Comparison of ENCODE assay signal across 8 mouse cellular contexts in the genomic region with DNA sequence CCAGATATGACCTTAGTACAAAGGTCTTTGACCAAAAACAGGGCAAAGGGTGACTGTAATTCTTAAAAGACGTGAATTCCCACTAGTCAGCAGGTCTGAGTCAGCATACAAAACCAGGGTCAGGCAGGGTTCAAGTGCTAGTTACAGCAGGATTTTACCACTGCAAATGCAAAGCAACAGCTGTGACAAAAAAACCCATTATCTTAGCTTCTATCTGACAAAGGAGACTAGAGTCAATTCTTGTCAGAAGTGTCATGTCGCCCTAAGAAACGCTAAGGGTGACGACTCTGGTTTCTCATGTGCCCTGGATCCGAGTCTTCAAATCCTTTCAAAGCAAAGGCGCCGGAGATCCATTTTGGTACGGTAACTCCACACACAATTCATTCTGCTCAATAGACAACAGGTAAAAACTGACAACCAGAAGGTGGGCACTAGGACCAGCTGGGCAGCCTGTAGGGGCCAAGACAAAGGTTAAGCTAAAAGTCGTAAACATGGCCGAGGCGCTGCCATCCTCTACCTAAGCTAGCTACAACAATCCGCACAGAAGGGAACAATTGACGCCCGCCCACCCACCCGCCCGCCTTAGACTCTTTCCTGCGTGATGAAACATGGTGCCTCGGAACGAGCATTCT. TPM values are rescaled to one million over a fixed set of nuclear protein-coding genes. Genes with fewer than 3 reads are reported as not detected.
DNase-seq lines count a peak whose midpoint lies in the region; ATAC-seq lines count a peak whose summit lies in the region.

No protein-coding gene starts in this region.

- peak overlapping the region; percentile 94 for H3K27ac ChIP-seq in hindbrain, embryonic 16.5 days (ENCODE audit: low read depth, low read length)
- peak overlapping the region; percentile 98 for H3K27ac ChIP-seq in liver, embryonic 13.5 days

- H3K4me1 ChIP-seq in hindbrain, embryonic 16.5 days (ENCODE audit: control insufficient read depth, insufficient read depth, low read depth, low read length): peaks cover 19% of the 10 kb centered on the region
- H3K4me1 ChIP-seq in liver, embryonic 13.5 days (replicated peaks): peaks cover 64% of the 10 kb centered on the region

- no peak for ATAC-seq in hindbrain, embryonic 16.5 days
- ATAC-seq in liver, embryonic 13.5 days (ENCODE audit: low read depth): no peak

- peak overlapping the region; percentile 95 for H3K9ac ChIP-seq in hindbrain, embryonic 16.5 days (ENCODE audit: low read depth, low read length)
- H3K9ac ChIP-seq in liver, embryonic 13.5 days: peak overlapping the region; percentile 100

- no peaks in the 10 kb centered on the region for H3K27me3 ChIP-seq in hindbrain, embryonic 16.5 days (replicated peaks; ENCODE audit: control insufficient read depth, insufficient read depth, low read length)
- peaks cover 25% of the 10 kb centered on the region for H3K27me3 ChIP-seq in liver, embryonic 13.5 days

- H3K9me3 ChIP-seq in hindbrain, embryonic 16.5 days (ENCODE audit: control insufficient read depth, low read length): no peaks in the 10 kb centered on the region
- H3K9me3 ChIP-seq in liver, embryonic 13.5 days (replicated peaks): no peaks in the 10 kb centered on the region

- peaks cover 13% of the 10 kb centered on the region for H3K36me3 ChIP-seq in hindbrain, embryonic 16.5 days (ENCODE audit: control insufficient read depth, insufficient read depth, low read length)
- H3K36me3 ChIP-seq in liver, embryonic 13.5 days: peaks cover 25% of the 10 kb centered on the region

- H3K4me3 ChIP-seq in hindbrain, embryonic 16.5 days (ENCODE audit: low read length): peak overlapping the region; percentile 95
- H3K4me3 ChIP-seq in liver, embryonic 13.5 days (replicated peaks): peak overlapping the region; percentile 98

- under 1% methylated on average over 19 of the region's 19 CpGs for WGBS in hindbrain, embryonic 16.5 days
- 2% methylated on average over 19 of the region's 19 CpGs for WGBS in liver, embryonic 13.5 days (ENCODE audit: insufficient replicate concordance)

- DNase-seq in adrenal gland, postnatal 10 days: peak; percentile 66
- DNase-seq in adrenal gland, postnatal 25 days: no peak
- peak; percentile 66 for DNase-seq in 416B (ENCODE audit: low read depth)
- DNase-seq in cerebellum, postnatal 36 days: peak; percentile 54 to 58
- peak; percentile 39 for DNase-seq in liver, embryonic 13.5 days
- peak; percentile 48 to 58 for DNase-seq in spleen, postnatal 10 days (ENCODE audit: low spot score in 2 of 2)
- DNase-seq in layer of hippocampus, postnatal 14 days (ENCODE audit: low spot score in 2 of 2): no peak

- H3K4me2 ChIP-seq in hindbrain, embryonic 16.5 days (ENCODE audit: low read length): peak overlapping the region; percentile 79
- H3K4me2 ChIP-seq in liver, embryonic 13.5 days: peak overlapping the region; percentile 77

RNA-seq across cellular contexts. Expression of a gene that starts 0.7 kb away (rescaled TPM):
- total RNA-seq in adrenal gland, postnatal 10 days (2021): 100 to 1,000 TPM; 360 to 448 TPM
- total RNA-seq in adrenal gland, postnatal 25 days (2021): 376 and 405 TPM in 2 replicates
- polyA plus RNA-seq in hindbrain, embryonic 16.5 days (2015; fragmentation: Nextera tagmentation; extraction: Ambion mirVana): 59.4 and 72.2 TPM in 2 replicates
- 64.9 and 72.5 TPM in 2 replicates for polyA plus RNA-seq in liver, embryonic 13.5 days (2015; fragmentation: Nextera tagmentation; extraction: Ambion mirVana)
- 100 to 1,000 TPM; 117 to 126 TPM for total RNA-seq in layer of hippocampus, postnatal 14 days (2021)

Comparison
In these comparisons a context has a peak if more than half of its experiments do, and no peak if none do; other contexts are left out.
1. DNase-seq: peak in adrenal gland, postnatal 10 days (single experiment), 416B (single experiment), cerebellum, postnatal 36 days (2 of 2), liver, embryonic 13.5 days (single experiment) and spleen, postnatal 10 days (2 of 2); none in adrenal gland, postnatal 25 days (single experiment) and layer of hippocampus, postnatal 14 days (0 of 2).